Mouse (Mus musculus): ENCODE measurements around the gene Abraxas2.

The Abraxas2 gene

DNA sequence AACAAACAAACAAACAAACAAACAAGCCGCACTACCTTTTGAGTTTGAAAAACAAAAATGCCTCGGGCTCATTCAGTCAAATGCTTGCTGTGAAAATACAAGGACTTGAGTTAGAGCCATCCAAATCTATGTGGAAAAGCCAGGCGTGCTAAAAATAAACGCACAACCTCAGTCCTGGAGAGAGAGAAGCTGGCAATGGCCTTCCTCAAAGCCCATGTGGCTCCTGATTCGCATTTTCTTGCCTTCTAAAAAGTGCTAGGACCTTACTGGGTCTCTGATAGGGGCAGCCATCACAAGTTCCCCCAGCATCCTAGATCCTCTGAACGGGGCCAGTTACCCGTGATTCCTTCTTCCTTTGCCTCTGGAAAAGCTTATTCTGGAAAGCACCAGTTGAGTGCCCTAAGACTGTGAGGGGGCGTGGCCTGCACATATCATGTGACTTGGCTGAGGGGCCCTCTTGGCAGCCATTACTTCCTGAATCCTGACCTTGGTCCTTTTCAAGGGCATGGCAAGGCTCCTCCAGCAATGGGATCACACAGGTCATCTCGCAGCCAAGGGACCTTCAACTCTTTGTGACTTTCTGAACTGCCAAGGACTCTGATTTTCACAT is 37.3 kb downstream of the Abraxas2 start:
- CTCF ChIA-PET: no interaction called here

DNA sequence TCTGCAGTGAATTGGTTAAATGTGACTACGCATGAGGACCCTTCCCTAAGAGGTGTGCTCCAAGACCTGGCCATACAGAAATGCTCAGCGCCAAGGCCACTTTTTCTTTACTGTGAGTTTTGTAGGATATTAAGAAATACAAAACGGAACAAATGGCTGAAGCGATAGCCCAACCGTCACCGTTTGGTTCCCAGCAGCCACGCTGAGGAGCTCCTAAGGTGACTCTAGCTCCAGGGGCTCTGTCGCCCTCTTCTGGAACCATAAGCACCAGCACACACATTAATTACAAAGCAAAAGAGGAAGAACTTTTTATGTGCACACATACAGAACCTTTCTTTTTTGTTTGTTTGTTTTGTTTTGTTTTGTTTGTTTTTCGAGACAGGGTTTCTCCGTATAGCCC is 38.2 kb downstream of the Abraxas2 start:
- CTCF ChIA-PET: interaction anchor here (3.1 kb wide), 1 partner anchor 241 kb away, joined by 20 read pairs; no protein-coding TSS in a partner anchor

DNA sequence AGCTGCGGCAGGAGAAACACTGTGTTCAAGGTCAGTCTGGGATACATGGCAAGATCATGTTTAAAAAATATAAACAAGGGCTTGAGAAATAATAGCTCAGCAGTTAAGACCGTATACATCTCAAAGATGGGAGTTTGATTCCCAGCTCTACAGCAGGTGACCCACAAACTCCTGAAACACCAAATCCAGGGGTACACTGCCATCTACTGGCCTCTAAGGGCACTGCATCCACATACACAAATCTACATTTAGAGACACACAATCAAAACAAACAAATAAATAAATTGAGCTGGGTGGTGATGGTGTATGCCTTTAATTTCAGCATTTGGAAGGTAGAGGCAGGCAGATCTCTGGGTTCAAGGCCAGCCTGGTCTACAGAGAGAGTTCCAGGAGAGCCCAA is 39.2 kb downstream of the Abraxas2 start:
- CTCF ChIA-PET: interaction anchor here (3.1 kb wide), 1 partner anchor 242 kb away, joined by 20 read pairs; no protein-coding TSS in a partner anchor

DNA sequence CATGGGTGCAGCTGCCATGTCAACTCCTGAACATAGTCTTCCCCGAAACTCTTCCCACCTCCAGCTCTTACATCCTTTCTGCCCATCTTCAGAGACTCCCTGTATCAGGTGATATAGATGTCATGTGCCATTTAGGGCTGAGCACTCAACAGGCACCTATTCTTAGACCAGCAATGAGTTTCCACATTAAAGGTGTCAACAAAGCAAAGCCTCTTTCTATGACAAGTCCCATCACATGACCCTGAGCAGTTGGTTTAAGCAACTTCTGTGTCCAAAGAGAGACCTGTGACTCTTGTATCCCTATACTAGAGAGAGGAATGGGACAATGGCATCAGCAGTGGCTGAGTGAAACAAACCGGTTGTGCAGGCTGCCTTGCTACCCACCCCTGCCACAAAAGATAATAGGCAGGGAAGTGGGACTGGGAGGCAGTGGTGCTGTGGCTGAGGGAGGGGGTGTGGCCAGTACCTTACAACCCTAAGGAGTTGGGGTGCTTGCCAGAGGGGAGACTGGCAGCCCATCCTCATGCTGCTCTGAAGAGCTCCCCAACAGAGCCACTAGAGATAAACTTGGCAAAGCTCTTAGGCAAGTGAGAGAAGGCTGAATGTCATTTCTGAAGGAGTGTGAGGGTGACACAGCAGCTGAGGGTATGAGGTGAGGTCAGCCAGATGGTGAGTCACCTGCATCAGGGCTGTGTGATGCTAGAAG is 42.0 kb downstream of the Abraxas2 start:
- CTCF ChIA-PET: interaction anchor here (0.5 to 0.6 kb wide), 2 partner anchors 14 to 247 kb away, joined by 3 to 6 read pairs; no protein-coding TSS in a partner anchor

DNA sequence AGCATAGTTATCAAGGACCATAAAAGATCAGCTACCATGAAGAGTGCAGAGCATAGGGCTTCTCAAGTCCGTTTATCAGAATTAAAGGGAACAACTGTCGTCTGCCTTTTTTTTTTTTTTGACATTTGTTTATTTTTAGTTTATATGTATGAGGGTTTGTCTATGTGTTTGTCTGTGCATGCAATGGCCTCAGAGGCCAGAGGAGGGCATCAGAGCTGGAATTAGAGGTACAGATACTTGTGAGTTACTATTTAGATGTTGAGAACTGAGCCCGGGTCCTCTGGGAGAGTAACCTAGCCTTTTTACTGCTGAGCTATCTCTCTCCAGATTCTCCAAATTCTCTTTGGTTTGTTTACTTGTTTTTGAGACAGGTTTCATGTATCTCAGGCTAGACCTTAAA is 44.8 kb downstream of the Abraxas2 start:
- CTCF ChIA-PET: interaction anchor here (0.7 kb wide), 1 partner anchor 109 kb away, joined by 4 read pairs; no protein-coding TSS in a partner anchor

DNA sequence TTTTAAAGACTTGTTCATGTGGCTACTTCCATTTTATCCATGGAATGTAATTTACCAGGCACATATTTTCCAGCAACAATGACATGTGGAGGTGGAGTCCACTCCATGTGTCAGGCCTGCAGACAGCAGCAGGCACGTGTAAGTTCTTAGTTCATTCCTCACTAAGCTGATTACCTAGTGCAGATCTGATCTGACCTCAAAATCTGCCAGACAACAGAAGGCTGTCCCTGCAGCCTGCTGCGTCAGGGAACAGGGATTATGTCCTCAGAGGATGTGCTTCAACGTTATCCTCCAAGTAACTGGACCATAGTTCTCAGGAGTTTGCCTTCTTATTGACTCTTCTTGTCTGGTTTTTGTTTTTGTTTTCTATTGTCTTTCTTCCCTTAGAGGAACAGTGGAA is 62.9 kb downstream of the Abraxas2 start:
- CTCF ChIA-PET: no interaction called here

DNA sequence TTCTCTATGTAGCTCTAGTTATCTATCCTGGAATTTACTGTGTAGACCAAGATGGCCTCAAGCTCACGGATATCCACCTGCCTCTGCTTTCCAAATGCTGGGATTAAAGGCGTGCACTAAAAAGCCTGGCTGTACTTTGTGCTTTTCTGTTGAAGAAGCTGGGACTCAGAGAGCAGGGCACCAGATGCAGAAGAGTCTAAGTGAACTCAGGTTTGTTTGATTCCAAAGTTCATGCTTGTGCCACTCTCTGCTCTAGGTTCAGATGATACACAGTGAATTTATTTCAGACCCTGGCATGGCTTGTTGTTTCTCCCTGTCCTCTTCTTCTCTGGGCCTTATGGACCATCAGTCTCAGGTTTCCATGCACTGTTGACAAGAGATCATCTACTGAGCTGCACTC is 66.2 kb downstream of the Abraxas2 start:
- CTCF ChIA-PET: no interaction called here

DNA sequence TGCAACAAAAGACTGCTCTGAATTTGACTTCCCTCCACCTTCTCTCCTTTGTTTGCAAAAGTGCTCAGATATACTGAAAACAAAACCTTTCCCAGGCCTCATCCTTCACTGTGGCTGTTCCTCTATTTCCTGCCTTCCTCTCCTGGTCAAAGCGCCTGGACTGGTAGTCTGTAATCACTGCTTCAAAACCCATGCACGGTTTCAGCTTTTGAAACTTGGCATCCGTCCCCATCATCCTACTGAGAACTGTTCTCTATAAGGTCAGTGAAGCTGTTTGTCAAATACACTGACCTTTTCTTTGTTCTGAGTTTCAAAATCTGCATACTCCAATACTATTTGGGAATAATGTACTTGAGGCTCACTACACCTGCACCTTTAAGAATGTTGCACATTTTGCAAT is 68.2 kb downstream of the Abraxas2 start:
- CTCF ChIA-PET: no interaction called here

DNA sequence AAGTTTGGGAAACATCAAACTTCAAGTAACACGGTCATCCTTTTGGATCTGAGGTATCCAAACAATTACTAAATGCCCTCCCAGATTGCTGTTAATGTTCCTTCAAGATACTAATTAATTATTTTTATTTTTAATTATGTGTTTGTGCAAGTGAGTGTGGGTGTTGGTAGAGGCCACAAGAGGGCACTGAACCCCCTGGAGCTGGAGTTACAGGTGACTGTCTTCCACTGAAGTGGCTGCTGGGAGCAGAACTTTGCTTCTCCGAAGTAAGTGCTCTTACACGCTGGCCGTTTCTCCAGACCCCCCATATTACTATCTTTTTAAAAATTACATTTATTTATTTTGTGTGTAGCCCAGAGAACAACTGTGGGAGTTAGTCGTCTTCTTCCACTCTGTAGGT is 71.0 kb downstream of the Abraxas2 start:
- CTCF ChIA-PET: no interaction called here

DNA sequence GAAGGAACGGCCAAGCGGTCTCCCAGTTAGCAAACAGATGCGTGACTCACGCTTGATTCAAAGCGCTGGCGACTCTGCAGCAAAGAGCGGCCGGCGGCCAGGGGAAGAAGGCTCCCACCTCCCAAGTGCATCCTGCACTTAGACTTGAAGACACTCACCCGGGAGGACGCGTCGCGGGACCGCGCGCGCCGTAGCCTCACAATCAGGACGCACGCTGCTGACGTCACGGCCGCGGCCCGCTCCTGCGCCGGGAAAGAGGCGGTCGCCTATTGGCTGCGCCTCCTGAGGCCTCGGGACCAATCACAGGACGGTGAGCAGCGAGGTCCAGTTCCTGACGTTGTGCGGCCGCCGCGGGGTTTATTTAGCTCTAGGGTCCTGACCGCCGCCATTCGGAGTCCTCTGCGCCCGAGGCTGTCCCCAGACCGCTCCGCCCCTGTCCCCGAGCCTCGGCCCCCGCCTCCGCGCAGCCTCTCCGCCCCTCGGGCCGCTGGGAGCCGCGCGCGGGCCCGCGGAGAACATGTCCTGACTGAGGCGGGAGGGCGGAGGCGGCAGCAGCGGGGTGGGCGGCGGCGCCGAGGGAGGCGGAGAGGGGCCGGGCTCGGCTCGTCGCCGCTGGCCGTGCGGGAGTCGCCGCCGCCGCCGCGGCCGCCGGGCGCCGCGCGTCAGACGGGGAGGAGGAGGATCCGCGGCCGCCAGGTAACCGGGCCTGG is 72.0 kb downstream of the Abraxas2 start, which contains the start of gene Zranb1:
Zranb1 (plus strand) TSS at position 293 of the 710 bp plus-strand sequence.
- CTCF ChIA-PET: no interaction called here

DNA sequence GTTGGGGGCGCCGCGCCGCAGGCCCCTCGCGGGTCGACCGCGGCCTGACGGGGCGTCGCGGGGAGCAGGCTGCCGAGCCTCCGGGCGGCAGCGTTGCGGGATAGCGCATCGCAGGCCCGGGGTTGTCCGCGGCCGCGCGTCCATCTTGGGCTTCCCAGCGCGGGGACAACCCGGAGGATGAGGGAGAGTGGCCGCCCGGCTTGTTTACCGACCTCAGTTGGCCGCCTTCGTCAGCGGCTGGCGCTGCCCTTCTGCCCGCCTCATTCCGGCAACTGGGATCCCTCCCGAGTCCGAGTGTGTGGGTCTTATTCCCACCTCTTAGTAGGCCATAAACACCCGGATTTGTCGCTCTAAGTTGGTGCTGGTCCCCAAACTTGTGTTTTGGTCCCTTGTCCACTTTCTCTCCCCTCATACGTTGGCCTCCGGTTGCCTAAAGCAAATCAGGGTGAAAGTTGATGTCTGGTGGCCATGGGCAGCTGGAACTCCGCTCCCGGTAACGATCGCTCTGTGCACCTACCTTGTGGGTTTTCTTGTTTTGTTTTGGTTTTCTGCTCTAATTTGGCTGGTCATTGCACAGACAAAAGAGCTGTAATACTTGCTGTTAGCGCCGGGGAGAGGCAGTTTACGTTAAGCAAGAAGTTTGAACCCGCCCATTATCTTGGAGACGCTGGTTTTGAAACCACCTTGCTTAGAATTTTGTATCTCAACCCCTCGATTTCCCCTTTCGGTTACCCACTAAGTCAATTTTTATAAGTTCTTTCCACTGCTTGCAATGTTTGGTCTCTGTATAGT is 72.7 kb downstream of the Abraxas2 start:
- CTCF ChIA-PET: interaction anchor here (0.5 kb wide), 1 partner anchor 33 kb away, joined by 6 read pairs; no protein-coding TSS in a partner anchor

DNA sequence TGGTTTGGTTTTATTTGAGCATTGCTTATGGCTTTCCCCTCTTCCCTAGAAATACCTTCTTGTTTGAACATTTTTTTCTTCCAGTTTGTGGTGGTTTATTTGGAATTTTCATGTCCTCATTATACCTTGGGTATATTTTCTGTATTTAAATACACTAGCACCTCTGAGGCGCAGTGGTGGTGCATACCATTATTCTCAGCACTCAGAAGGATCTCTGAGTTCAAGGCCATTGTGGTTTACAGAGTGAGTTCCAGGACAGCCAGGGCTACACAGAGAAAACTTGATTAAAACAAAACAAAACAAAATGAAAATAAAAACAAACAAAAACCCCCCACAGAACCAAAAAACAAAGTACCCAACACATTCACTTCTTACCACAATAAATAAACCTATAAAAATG is 74.3 kb downstream of the Abraxas2 start:
- CTCF ChIA-PET: no interaction called here
